Mouse (Mus musculus) activated CD4-positive, CD25-positive, alpha-beta regulatory T cell (primary cell): Measurements from ENCODE around the gene Nudt15. TPM values are rescaled to one million over a fixed set of nuclear protein-coding genes. Genes with fewer than 3 reads are reported as not detected.

Source experiments
- polyA plus RNA-seq, 2 experiments: library from polyadenylated mRNA; unstranded; fragments of 100-300 nt; shearing (Covaris generic); gene quantifications; one replicate each; pipeline ENCODE4 v1.2.1; 2017

Gene Nudt15
- 1 to 10 TPM; 3.9 to 4.5 TPM for polyA plus RNA-seq

GRCm38 (mm10) chr14:73548051-73548450 is at the start of gene Nudt15:
Gene Nudt15, minus strand, starts transcription at chr14:73548242.

GRCm38 (mm10) chr14:73524766-73525448 is 23.1 kb downstream of the Nudt15 start, which contains the start of gene Sucla2:
Gene Sucla2, plus strand, starts transcription at chr14:73525319.

GRCm38 (mm10) chr14:73509765-73510423 is 38.1 kb downstream of the Nudt15 start, which contains the start of gene Med4:
Gene Med4, plus strand, starts transcription at chr14:73510025.

Other genes with a start within 250 kb of the Nudt15 start
- 100 to 1,000 TPM in 1 of 2 experiments, 10 to 100 TPM in 1; 65.2 to 113 TPM for gene Rb1, start 222.4 kb downstream of the Nudt15 start, polyA plus RNA-seq
- 1,000 to 10,000 TPM; 1,573 to 2,019 TPM for gene Itm2b, start 163.0 kb downstream of the Nudt15 start, polyA plus RNA-seq
- 10 to 100 TPM; 51.0 to 76.7 TPM for gene Med4, start 38.2 kb downstream of the Nudt15 start, polyA plus RNA-seq
- 10 to 100 TPM; 71.9 to 80.8 TPM for gene Sucla2, start 22.9 kb downstream of the Nudt15 start, polyA plus RNA-seq
- not detected for gene Gm21750, start 113.0 kb upstream of the Nudt15 start, polyA plus RNA-seq